Mouse (Mus musculus): ENCODE data around the gene Cdk5rap1. TPM values are rescaled to one million over a fixed set of nuclear protein-coding genes. Genes with fewer than 3 reads are reported as not detected.
"Not testable (repeated sequence)": the region's sequence is repeated elsewhere in the genome, so short reads cannot be mapped to it uniquely, and the experiment has no call there.

Cdk5rap1 gene
- polyA plus RNA-seq, 1 experiment from 2014 or later = 15.8 TPM

DNA sequence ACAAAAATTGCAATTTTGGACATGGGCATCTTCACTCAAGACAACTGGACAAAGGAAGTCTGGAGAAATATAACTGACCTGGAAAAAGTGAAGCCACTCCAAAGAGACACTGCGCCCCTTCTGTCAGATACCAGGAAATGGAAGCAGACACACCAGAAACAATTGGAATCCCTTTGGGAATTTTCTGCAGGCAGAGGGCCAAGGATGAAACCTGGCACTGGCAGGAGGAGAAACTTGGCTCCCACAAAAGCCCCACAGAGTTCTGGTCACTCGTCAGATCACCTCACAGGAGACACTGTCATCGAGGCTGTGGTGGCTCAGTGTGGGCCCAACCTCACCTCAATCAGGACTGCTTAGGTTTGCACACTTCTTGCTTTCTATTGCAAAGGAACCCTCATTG is 21.8 kb upstream of the Cdk5rap1 start:
- Histone ChIP-seq H3K36me3 (ENCODE audit: control insufficient read depth, insufficient read depth, low read length) (no peaks in the 10 kb centered on the region), H3K4me3 (ENCODE audit: low read depth, low read length) (no peak overlapping the region), H3K27me3 (ENCODE audit: control insufficient read depth, insufficient read depth, low read length) (no peaks in the 10 kb centered on the region), H3K9me3 (ENCODE audit: control insufficient read depth, low read length) (no peaks in the 10 kb centered on the region), H3K4me1 (replicated peaks; ENCODE audit: control insufficient read depth, insufficient read depth, low read length) (no peaks in the 10 kb centered on the region), H3K27ac (ENCODE audit: low read depth, low read length) (no peak overlapping the region), H3K4me2 (replicated peaks; ENCODE audit: low read depth, low read length) (no peak overlapping the region), H3K9ac (ENCODE audit: low read depth, low read length) (no peak overlapping the region)
- no peak for ATAC-seq (ENCODE audit: low FRiP score)
- WGBS = 88% methylated on average over 3 of the region's 3 CpGs
- no peak for DNase-seq (ENCODE audit: low spot score)

DNA sequence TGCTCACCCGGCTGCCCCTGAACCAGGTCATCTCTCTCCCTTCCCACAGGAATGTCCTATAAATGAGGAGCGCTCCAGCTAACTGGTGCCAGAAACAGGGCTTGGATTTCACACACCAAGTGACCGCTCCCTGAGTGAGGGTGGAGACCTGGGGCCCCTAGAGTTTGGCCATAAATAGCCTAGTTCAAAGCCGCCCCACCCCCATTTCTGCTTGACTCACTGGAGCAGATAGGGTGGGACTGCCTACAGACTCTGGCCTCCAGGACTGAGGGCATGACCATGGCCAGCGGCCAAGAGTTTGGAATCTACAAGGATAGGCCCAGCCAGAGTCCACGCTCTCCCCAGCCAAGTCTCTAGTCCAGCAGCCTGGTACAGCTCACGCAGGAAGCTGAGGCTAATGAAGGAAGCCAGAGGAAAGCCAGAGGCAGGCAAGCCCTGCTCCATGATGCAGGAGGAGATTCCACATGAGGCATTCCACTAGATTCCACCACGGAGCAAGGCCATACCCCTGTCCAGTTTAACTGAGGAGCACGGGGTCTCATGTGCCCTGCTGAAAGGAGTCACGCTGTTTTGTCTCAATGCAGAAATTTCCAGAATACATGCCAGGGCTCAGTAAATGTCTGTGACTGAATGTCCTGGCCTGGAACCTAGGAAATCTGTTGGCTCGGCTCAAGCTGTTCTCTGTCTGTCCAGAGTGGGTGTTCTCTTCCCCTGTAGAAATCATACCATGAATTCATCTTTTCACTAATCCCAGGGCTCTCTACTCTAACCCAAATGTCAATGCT is 17.6 kb upstream of the Cdk5rap1 start:
- H3K4me3 ChIP-seq (ENCODE audit: low read depth, low read length) = no peak overlapping the region
- ATAC-seq (ENCODE audit: low FRiP score) = no peak
- H3K4me2 ChIP-seq (replicated peaks; ENCODE audit: low read depth, low read length) = no peak overlapping the region
- H3K4me1 ChIP-seq (replicated peaks; ENCODE audit: control insufficient read depth, insufficient read depth, low read length) = no peaks in the 10 kb centered on the region
- 86% methylated on average over 11 of the region's 11 CpGs for WGBS
- no peak for DNase-seq (ENCODE audit: low spot score)
- H3K9ac ChIP-seq (ENCODE audit: low read depth, low read length) = no peak overlapping the region
- no peaks in the 10 kb centered on the region for H3K36me3 ChIP-seq (ENCODE audit: control insufficient read depth, insufficient read depth, low read length)
- H3K27me3 ChIP-seq (ENCODE audit: control insufficient read depth, insufficient read depth, low read length) = no peaks in the 10 kb centered on the region
- no peak overlapping the region for H3K27ac ChIP-seq (ENCODE audit: low read depth, low read length)
- no peaks in the 10 kb centered on the region for H3K9me3 ChIP-seq (ENCODE audit: control insufficient read depth, low read length)

DNA sequence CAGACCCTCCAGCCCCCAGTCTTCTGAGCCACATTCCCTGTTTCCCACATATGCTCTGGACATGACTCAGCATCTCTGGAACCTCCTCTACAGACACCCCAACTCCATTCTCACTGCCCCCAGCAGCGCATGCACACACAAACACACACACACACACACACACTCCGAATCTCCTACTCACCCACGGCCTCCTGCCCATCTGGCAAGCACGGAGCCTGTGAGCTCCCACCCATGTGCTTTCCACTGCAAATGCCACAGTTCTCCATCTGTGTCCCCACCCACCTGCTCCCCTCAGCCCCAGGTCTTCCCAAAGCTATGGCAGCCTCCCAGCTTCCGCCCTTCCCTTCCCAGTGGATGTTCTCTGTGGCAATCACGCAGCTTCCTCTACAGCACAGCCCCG is 6.3 kb upstream of the Cdk5rap1 start:
- H3K4me2 ChIP-seq (replicated peaks; ENCODE audit: low read depth, low read length) = no peak overlapping the region
- DNase-seq (ENCODE audit: low spot score) (no peak), ATAC-seq (ENCODE audit: low FRiP score) (no peak)
- 92% methylated on average over 7 of the region's 7 CpGs for WGBS
- no peak overlapping the region for H3K9ac ChIP-seq (ENCODE audit: low read depth, low read length)
- H3K9me3 ChIP-seq (ENCODE audit: control insufficient read depth, low read length) = no peaks in the 10 kb centered on the region
- no peak overlapping the region for H3K4me3 ChIP-seq (ENCODE audit: low read depth, low read length)
- H3K27me3 ChIP-seq (ENCODE audit: control insufficient read depth, insufficient read depth, low read length) = no peaks in the 10 kb centered on the region
- no peak overlapping the region for H3K27ac ChIP-seq (ENCODE audit: low read depth, low read length)
- no peaks in the 10 kb centered on the region for H3K36me3 ChIP-seq (ENCODE audit: control insufficient read depth, insufficient read depth, low read length)
- H3K4me1 ChIP-seq (replicated peaks; ENCODE audit: control insufficient read depth, insufficient read depth, low read length) = no peaks in the 10 kb centered on the region

DNA sequence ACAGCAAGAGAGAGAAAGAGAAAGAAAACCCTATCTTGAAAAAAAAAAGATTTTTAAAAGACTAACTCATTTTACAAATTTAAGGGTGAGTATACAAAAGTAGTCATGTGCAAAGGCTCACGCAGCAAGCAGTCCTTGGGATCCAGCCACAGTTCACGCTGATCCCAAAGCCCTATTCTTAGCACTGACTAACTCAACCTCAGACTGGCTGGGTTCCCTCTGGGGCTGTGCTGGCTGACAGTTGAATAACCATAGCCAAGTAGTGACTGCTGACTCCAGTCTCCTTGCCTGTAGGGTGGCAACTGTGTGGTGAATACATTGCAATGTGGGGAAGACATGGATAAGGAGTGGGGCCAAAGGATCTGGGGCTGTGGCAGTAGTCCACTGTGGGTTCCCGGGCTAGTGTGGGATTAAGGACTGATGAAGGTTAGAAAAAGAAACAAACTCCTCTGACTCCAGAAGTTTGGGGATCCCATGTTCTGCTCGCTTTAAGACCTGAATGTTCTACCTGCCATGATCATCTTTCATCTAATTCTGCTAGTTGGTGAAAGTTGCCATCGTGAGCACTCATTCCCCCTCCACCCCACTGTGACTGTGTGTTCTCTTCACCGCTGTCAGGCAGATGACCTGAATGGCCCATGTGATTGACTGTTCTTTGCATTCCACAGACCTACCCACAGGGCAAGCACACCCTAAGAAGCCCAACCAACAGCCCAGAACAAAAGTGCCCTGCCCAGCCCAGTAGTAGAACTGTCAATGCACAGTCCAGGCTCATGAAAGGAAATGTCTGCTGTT is 2.2 kb upstream of the Cdk5rap1 start:
- ATAC-seq (ENCODE audit: low FRiP score) (no peak), DNase-seq (ENCODE audit: low spot score) (no peak)
- WGBS = 77% methylated on average over 6 of the region's 6 CpGs
- no peaks in the 10 kb centered on the region; the same call in 1 of the 2 replicates for H3K4me1 ChIP-seq (replicated peaks; ENCODE audit: control insufficient read depth, insufficient read depth, low read length)
- H3K27me3 ChIP-seq (ENCODE audit: control insufficient read depth, insufficient read depth, low read length) = no peaks in the 10 kb centered on the region
- no peak overlapping the region for H3K4me3 ChIP-seq (ENCODE audit: low read depth, low read length)
- no peak overlapping the region for H3K4me2 ChIP-seq (replicated peaks; ENCODE audit: low read depth, low read length)
- H3K9me3 ChIP-seq (ENCODE audit: control insufficient read depth, low read length) = no peaks in the 10 kb centered on the region
- H3K9ac ChIP-seq (ENCODE audit: low read depth, low read length) = no peak overlapping the region
- H3K27ac ChIP-seq (ENCODE audit: low read depth, low read length) = no peak overlapping the region
- no peaks in the 10 kb centered on the region for H3K36me3 ChIP-seq (ENCODE audit: control insufficient read depth, insufficient read depth, low read length)

DNA sequence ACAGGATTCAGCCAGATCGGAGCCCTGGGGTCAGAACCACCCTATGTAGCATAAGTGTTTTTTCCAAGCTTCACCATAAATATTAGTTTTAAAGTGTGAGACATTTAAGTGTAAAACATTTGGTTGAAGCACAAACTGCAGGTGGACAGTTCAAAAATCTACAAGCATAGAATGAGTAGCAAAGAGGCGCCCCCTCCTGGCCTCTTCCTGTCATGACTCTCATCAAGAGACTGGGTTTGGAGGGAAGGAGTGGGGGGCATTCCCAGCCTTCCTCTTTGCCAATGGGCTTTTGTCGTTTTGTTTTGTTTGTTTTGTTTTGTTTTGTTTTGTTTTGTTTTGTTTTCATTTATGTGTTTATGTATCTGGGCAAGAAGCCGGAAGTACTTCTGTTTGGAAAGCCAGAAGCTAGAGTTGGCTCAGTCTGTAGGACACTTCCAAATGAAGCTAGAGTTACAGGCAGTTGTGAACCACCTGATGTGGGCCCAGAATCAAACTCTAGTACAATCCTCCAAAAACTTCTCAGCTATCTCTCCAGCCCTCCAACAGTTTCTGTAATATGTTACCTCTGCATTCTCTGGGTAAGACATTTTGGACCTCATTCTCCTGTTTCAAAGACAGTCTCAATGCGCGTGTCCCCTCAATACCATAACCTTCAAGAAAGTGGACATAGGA is 1.3 kb upstream of the Cdk5rap1 start:
- DNase-seq (ENCODE audit: low spot score) = peak; percentile 69
- no peaks in the 10 kb centered on the region; the same call in 1 of the 2 replicates for H3K4me1 ChIP-seq (replicated peaks; ENCODE audit: control insufficient read depth, insufficient read depth, low read length)
- H3K4me2 ChIP-seq (replicated peaks; ENCODE audit: low read depth, low read length) = no peak overlapping the region
- no peaks in the 10 kb centered on the region for H3K36me3 ChIP-seq (ENCODE audit: control insufficient read depth, insufficient read depth, low read length)
- WGBS = 62% methylated on average over 6 of the region's 6 CpGs
- H3K9me3 ChIP-seq (ENCODE audit: control insufficient read depth, low read length) = no peaks in the 10 kb centered on the region
- no peak for ATAC-seq (ENCODE audit: low FRiP score)
- no peak overlapping the region for H3K27ac ChIP-seq (ENCODE audit: low read depth, low read length)
- no peaks in the 10 kb centered on the region for H3K27me3 ChIP-seq (ENCODE audit: control insufficient read depth, insufficient read depth, low read length)
- H3K9ac ChIP-seq (ENCODE audit: low read depth, low read length) = no peak overlapping the region
- no peak overlapping the region for H3K4me3 ChIP-seq (ENCODE audit: low read depth, low read length)

DNA sequence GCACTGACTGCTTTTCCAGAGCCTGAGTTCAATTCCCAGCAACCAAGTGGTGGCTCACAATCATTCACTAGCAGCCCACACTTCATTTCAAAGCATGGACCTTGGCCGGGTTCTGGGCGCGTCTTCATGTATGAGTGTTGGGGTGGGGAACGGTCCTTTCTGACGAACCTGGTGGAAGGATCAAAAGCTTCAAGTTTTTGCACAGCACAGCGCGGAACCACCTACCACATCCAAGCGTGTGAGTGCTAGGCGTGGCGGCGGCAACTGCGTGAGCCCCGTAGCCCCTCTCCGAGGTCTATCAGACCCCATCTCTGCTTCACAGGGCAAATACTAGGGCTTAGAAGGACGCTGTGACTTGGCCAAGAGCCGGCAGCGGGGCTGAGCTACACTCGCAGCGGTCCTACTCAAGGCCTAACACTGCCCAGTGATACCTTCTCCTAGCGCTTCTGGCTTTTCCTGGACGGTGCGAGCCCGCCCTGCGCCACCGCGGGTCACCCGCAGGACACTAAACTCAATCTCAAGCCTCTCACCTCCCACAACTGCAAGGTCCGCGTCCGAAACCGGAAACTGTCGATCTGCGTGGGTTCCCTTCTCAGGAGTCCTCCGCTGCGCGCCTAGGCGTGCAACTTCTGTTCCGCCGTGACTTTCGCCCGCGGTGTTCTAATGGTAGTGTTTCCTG is 520 bp downstream of the Cdk5rap1 start:
- H3K4me3 ChIP-seq (ENCODE audit: low read depth, low read length) = peak overlapping the region; percentile 86
- DNase-seq (ENCODE audit: low spot score) = peak; percentile 90
- H3K36me3 ChIP-seq (ENCODE audit: control insufficient read depth, insufficient read depth, low read length) = no peaks in the 10 kb centered on the region
- H3K27me3 ChIP-seq (ENCODE audit: control insufficient read depth, insufficient read depth, low read length) = no peaks in the 10 kb centered on the region
- no peaks in the 10 kb centered on the region; the same call in 1 of the 2 replicates for H3K4me1 ChIP-seq (replicated peaks; ENCODE audit: control insufficient read depth, insufficient read depth, low read length)
- ATAC-seq (ENCODE audit: low FRiP score) = peak; percentile 83
- H3K27ac ChIP-seq (ENCODE audit: low read depth, low read length) = peak overlapping the region; percentile 67; the same call in 1 of the 2 replicates
- under 1% methylated on average over 42 of the region's 42 CpGs for WGBS
- peak overlapping the region; percentile 96 for H3K9ac ChIP-seq (ENCODE audit: low read depth, low read length)
- peak overlapping the region; percentile 67 for H3K4me2 ChIP-seq (replicated peaks; ENCODE audit: low read depth, low read length)
- H3K9me3 ChIP-seq (ENCODE audit: control insufficient read depth, low read length) = no peaks in the 10 kb centered on the region

DNA sequence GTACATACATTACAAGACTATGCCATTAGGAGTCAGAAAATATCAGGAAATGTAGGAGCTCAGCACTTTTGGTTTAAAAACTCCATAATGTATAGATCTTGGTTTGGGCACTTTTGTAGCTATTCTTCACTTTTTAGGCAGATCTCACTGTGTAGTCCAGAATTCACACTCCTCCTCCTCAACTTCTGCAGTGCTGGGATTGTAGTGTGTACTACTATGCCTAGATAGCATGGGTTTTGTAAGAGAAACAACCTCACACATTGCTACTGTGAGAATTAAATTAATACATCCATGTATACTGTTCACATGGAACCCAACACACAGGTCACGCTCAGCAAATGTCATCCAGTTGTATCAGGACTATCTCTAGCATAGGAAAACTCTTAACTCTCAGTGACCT is 5.3 kb downstream of the Cdk5rap1 start:
- no peaks in the 10 kb centered on the region for H3K27me3 ChIP-seq (ENCODE audit: control insufficient read depth, insufficient read depth, low read length)
- H3K9ac ChIP-seq (ENCODE audit: low read depth, low read length) = no peak overlapping the region
- 96% methylated on average over 1 of the region's 1 CpGs for WGBS
- no peak for ATAC-seq (ENCODE audit: low FRiP score)
- H3K36me3 ChIP-seq (ENCODE audit: control insufficient read depth, insufficient read depth, low read length) = no peaks in the 10 kb centered on the region
- H3K4me3 ChIP-seq (ENCODE audit: low read depth, low read length) = no peak overlapping the region
- H3K9me3 ChIP-seq (ENCODE audit: control insufficient read depth, low read length) = no peaks in the 10 kb centered on the region
- H3K27ac ChIP-seq (ENCODE audit: low read depth, low read length) = no peak overlapping the region
- no peak overlapping the region for H3K4me2 ChIP-seq (replicated peaks; ENCODE audit: low read depth, low read length)
- no peaks in the 10 kb centered on the region for H3K4me1 ChIP-seq (replicated peaks; ENCODE audit: control insufficient read depth, insufficient read depth, low read length)
- no peak for DNase-seq (ENCODE audit: low spot score)

- not testable (repeated sequence) for H3K9me3 ChIP-seq (ENCODE audit: control insufficient read depth, low read length); H3K36me3 ChIP-seq (ENCODE audit: control insufficient read depth, insufficient read depth, low read length); H3K4me1 ChIP-seq (replicated peaks; ENCODE audit: control insufficient read depth, insufficient read depth, low read length); H3K9ac ChIP-seq (ENCODE audit: low read depth, low read length); H3K4me2 ChIP-seq (replicated peaks; ENCODE audit: low read depth, low read length); H3K27ac ChIP-seq (ENCODE audit: low read depth, low read length); H3K27me3 ChIP-seq (ENCODE audit: control insufficient read depth, insufficient read depth, low read length); ATAC-seq (ENCODE audit: low FRiP score)
- peak overlapping the region; percentile 28 for H3K4me3 ChIP-seq (ENCODE audit: low read depth, low read length)
- peak; percentile 4 for DNase-seq (ENCODE audit: low spot score)
- WGBS = 73% methylated on average over 15 of the region's 19 CpGs
Measured at GRCm38 (mm10) chr2:154354000-154354425, 18.8 kb downstream of the Cdk5rap1 start.
